In genomic region chr3:138479489-138479888, GRCm38 (mm10) we compare ENCODE assay signal across 14 mouse cellular contexts.
"Had no signal": no experiment of that assay in that cellular context is flagged by ENCODE, and none has a peak within 500 bp of the region (broad histone marks: within the 10 kb centered on the region; RNA-seq: fewer than 3 reads in every experiment).

No protein-coding gene starts in this region.

- H3K4me2 ChIP-seq: intestine, embryonic 15.5 days; limb, embryonic 13.5 days; midbrain, embryonic 11.5 days; midbrain, embryonic 15.5 days; neural tube, embryonic 12.5 days had no signal

- H3K4me3 ChIP-seq: intestine, embryonic 15.5 days; layer of hippocampus, adult 2 months; limb, embryonic 13.5 days; midbrain, embryonic 15.5 days; neural tube, embryonic 12.5 days had no signal

- H3K9ac ChIP-seq: intestine, embryonic 15.5 days; limb, embryonic 13.5 days; midbrain, embryonic 15.5 days; neural tube, embryonic 12.5 days had no signal

- H3K9me3 ChIP-seq: intestine, embryonic 15.5 days; midbrain, embryonic 15.5 days; neural tube, embryonic 12.5 days had no signal

- H3K4me1 ChIP-seq: intestine, embryonic 15.5 days; limb, embryonic 13.5 days; midbrain, embryonic 15.5 days; neural tube, embryonic 12.5 days had no signal

- H3K27me3 ChIP-seq: intestine, embryonic 15.5 days; limb, embryonic 13.5 days; midbrain, embryonic 15.5 days; neural tube, embryonic 12.5 days had no signal

- DNase-seq: kidney, adult 18-20 months; kidney, postnatal 10 days; kidney, postnatal 4 days; left cerebral cortex, postnatal 4 days; lung, adult 18-20 months; lung, postnatal 36 days; thymus, adult 18-20 months; thymus, postnatal 25 days had no signal

- H3K27ac ChIP-seq: intestine, embryonic 15.5 days; layer of hippocampus, adult 2 months; limb, embryonic 13.5 days; midbrain, embryonic 15.5 days; neural tube, embryonic 12.5 days had no signal

- ATAC-seq: intestine, embryonic 15.5 days; midbrain, embryonic 15.5 days had no signal
